Mouse (Mus musculus): ENCODE data around the gene Pnmal2. TPM values are rescaled to one million over a fixed set of nuclear protein-coding genes. Genes with fewer than 3 reads are reported as not detected.
"Not testable (repeated sequence)": the region's sequence is repeated elsewhere in the genome, so short reads cannot be mapped to it uniquely, and the experiment has no call there.

Gene Pnmal2
- polyA plus RNA-seq, 1 experiment from 2014 or later, result 40.2 TPM

DNA sequence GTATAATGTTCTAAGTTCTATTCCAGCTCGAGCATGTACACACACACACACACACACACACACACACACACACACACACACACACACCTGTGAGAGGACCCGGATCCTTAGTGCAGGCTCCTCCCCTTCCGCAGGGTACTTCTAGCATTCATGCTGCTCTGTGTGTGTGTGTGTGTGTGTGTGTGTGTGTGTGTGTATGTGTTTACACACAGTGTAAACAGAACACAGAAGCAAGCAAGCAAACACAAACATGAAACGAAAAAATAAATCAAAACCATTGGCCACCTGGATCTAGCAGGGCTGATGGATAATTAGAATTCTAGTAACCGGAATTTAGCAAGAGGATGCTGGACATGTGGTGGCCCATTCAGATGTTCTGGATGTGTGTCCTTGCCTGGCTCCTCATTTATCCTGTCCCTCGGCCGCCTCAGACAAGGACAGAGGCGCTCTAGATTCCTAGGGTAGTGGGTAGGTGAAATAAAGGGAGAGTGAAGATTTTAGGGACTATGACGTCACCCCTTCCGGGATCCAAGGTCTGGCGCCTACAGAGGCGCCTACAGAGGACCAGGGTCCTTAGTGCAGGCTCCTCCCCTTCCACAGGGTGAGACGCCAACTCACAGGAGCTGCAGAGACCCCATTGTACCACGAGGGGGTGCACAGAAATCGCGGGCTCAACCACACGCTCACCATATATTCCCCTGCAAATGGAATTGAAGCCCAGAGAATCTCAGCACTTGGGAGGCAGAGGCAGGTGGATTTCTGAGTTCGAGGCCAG, 6.6 kb downstream of the Pnmal2 start:
- H3K4me3 ChIP-seq, result no peak overlapping the region
- no peaks in the 10 kb centered on the region for H3K36me3 ChIP-seq
- H3K27me3 ChIP-seq (replicated peaks), result peaks cover 38% of the 10 kb centered on the region
- 28% methylated on average over 18 of the region's 18 CpGs for WGBS
- no peaks in the 10 kb centered on the region for H3K9me3 ChIP-seq
- H3K9ac ChIP-seq, result no peak overlapping the region
- ATAC-seq (ENCODE audit: low FRiP score, low read depth), result peak; percentile 54
- H3K27ac ChIP-seq, result no peak overlapping the region
- peak overlapping the region; percentile 16; the same call in 1 of the 2 replicates for H3K4me2 ChIP-seq (replicated peaks)
- peaks cover 38% of the 10 kb centered on the region for H3K4me1 ChIP-seq

DNA sequence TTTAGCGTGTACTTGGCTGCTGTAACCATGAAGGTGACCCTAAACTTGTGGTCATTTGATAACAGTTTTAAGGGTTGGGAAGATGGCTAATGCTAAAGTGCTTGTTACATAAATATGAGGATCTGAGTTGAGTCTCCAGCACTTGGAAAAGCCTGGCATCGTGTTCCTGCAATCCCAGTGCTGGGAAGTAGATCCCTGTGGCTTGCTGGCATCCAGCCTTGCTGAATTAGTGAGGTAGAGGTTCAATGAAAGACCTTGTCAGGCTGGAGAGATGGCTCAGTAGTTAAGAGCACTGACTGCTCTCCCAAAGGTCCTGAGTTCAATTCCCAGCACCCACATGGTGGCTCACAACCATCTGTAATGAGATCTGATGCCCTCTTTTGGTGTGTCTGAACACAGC, 9.3 kb downstream of the Pnmal2 start:
- H3K27ac ChIP-seq; H3K4me3 ChIP-seq; H3K4me2 ChIP-seq (replicated peaks); H3K9me3 ChIP-seq; H3K36me3 ChIP-seq; H3K9ac ChIP-seq; ATAC-seq (ENCODE audit: low FRiP score, low read depth): not testable (repeated sequence)
- peaks cover 11% of the 10 kb centered on the region; the same call in 1 of the 2 replicates for H3K27me3 ChIP-seq (replicated peaks)
- H3K4me1 ChIP-seq, result peaks cover 17% of the 10 kb centered on the region
- WGBS, result 70% methylated on average over 2 of the region's 2 CpGs

DNA sequence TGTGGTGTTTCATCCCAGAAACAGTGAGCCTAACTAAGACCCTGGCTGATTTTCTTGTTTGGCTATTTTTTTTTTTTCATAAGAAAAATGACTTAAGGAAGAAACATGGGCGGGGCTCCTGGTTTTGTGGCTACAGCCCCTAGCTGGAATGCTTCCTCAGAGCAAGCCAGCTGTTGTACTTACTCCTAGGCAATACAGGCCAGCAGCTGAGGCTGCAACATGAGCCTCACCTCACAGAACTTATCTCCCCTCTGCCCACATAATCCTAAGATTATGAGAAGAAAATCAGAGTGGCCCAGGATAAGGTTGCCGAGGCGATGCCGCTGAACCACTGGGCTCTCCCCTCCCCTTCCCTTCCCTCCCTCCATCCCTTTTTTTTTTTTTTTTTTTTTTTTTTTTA, 11.2 kb downstream of the Pnmal2 start:
- Histone ChIP-seq H3K4me3 (no peak overlapping the region), H3K36me3 (no peaks in the 10 kb centered on the region), H3K4me2 (replicated peaks) (no peak overlapping the region), H3K9ac (no peak overlapping the region), H3K9me3 (no peaks in the 10 kb centered on the region), H3K4me1 (peaks cover 17% of the 10 kb centered on the region), H3K27ac (no peak overlapping the region), H3K27me3 (replicated peaks) (no peaks in the 10 kb centered on the region)
- 88% methylated on average over 4 of the region's 4 CpGs for WGBS
- ATAC-seq (ENCODE audit: low FRiP score, low read depth), result no peak

DNA sequence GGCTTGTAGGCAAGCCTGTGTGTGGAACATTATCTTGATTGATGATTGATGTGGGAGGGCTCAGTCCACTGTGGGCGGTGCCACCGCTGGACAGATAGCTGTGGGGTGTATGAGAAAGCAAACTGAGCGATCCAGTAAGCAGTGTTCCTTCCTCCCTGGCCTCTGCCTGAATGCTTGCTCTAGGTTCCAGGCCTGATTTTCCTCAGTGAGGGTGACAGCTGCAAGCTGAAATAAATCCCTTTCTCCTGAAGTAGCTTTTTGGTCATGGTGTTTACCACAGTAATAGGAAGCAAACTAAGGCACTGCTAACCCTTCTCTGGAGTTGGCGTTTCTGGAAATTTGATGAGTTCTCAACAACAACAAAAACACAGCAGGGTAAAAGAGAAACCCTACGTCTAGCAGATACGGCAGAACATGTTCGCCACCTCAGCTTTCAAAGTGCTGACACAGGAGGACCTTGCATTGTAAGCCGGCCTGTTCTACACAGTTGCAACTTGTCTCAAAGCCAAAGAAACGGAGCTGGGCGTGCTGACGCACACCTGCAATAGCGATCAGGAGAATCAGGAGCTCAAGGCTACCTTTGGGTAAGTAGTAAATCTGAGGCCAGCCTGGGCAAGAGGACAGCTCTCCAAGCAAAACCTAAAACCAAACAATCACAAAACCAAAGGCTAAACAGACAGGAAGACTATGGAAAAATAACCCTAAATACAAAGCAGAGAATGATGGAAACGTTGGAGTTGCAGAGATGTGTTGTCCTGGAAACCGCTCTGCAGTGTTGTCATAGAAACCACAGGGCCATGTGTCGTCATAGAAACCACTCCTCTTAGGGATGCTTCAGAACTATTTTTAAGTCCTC, 12.2 kb downstream of the Pnmal2 start:
- no peak for ATAC-seq (ENCODE audit: low FRiP score, low read depth)
- peaks cover 21% of the 10 kb centered on the region for H3K4me1 ChIP-seq
- H3K27ac ChIP-seq, result no peak overlapping the region
- no peaks in the 10 kb centered on the region for H3K27me3 ChIP-seq (replicated peaks)
- H3K36me3 ChIP-seq, result no peaks in the 10 kb centered on the region
- WGBS, result 43% methylated on average over 15 of the region's 15 CpGs
- H3K4me2 ChIP-seq (replicated peaks), result peak overlapping the region; percentile 10
- no peaks in the 10 kb centered on the region for H3K9me3 ChIP-seq
- H3K4me3 ChIP-seq, result no peak overlapping the region
- no peak overlapping the region for H3K9ac ChIP-seq

DNA sequence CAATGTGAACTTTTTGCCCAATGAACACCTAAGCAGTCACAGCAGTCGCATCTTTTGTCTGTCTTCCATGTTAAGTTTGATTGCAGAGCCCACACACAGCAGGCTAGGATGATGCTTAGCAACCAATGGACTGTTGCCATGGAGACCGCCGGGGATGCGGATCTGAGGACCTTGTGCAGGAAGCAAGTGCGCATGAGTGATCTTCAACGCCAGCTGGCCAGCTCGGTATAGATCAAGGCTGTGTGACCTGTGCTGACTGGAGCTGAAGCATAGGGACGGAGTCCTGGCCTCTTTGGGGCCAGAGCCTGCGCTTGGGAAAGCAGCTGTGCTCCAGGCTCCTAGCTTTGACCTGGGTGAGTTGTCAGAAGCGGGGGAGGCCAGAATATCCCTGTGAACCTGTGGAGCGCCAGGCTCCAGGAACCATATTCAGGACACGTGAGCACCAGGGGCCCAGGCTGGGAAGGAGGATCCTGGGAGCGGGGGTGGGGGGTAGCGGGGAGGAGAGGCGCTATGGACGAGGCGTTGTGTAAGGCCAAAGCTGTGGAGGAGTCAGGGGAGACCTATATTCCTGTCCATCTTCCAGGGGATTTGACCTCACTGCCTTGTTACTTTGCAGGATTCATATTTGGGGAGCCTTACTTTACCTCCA, 15.2 kb downstream of the Pnmal2 start, which contains the start of gene Pnmal1:
Gene Pnmal1, plus strand, starts transcription at position 141 of the 649 bp plus-strand sequence.
- no peaks in the 10 kb centered on the region for H3K27me3 ChIP-seq (replicated peaks)
- WGBS, result 7% methylated on average over 17 of the region's 17 CpGs
- peak; percentile 95 for ATAC-seq (ENCODE audit: low FRiP score, low read depth)
- H3K9ac ChIP-seq, result peak within 1 kb of the TSS; percentile 45
- H3K4me3 ChIP-seq, result peak within 1 kb of the TSS; percentile 33
- peak within 1 kb of the TSS; percentile 89 for H3K27ac ChIP-seq
- peaks cover 24% of the 10 kb centered on the region for H3K4me1 ChIP-seq
- no peaks in the 10 kb centered on the region for H3K9me3 ChIP-seq
- peak within 1 kb of the TSS; percentile 69 for H3K4me2 ChIP-seq (replicated peaks)
- no peaks in the 10 kb centered on the region for H3K36me3 ChIP-seq

DNA sequence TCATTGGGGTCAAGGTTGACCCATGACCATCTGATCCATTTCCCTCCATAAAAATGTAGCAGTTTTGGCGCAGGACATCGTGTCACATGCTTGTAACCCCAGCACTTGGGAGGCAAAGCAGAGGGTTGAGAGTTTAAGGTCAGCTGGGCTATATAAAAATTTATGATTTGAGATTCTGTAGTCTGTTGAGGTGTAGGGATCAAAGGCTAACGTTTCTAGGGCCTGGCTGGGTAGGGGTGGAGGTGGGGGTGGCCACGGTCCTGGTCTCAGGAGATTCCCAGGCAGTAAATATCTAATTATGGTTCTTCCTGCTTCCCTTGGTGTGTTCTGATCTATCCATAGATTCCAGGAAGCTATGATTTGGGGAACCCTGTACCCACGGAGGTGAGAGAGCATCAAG, 17.2 kb downstream of the Pnmal2 start:
- no peak overlapping the region for H3K4me3 ChIP-seq
- no peak overlapping the region for H3K27ac ChIP-seq
- no peaks in the 10 kb centered on the region for H3K9me3 ChIP-seq
- no peaks in the 10 kb centered on the region for H3K36me3 ChIP-seq
- WGBS, result 80% methylated on average over 5 of the region's 5 CpGs
- no peaks in the 10 kb centered on the region for H3K27me3 ChIP-seq (replicated peaks)
- no peak overlapping the region for H3K9ac ChIP-seq
- H3K4me2 ChIP-seq (replicated peaks), result peak overlapping the region; percentile 69; the same call in 1 of the 2 replicates
- no peak for ATAC-seq (ENCODE audit: low FRiP score, low read depth)
- peaks cover 23% of the 10 kb centered on the region for H3K4me1 ChIP-seq

DNA sequence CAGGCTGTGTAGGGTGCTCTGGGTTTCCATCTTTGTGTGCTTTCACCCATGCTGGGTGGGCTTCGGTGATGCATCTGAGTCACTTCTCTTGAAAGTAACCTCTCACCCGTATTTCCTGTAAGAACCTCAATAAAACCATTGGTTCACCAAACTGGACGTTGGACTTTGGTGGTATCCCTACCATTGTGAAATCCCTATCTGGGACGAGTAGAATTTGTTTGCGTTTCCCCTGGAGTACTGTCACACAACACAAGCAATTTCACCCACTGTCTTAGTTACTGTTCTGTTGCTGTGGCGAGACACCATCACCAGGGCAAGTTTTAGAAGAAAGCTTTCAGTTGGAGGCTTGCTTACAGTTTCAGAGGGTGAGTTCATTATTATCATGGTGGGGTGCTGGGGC, 23.9 kb downstream of the Pnmal2 start:
- Histone ChIP-seq H3K9me3 (no peaks in the 10 kb centered on the region), H3K27me3 (replicated peaks) (no peaks in the 10 kb centered on the region), H3K4me1 (no peaks in the 10 kb centered on the region), H3K4me2 (replicated peaks) (no peak overlapping the region), H3K4me3 (no peak overlapping the region), H3K27ac (no peak overlapping the region), H3K36me3 (no peaks in the 10 kb centered on the region), H3K9ac (no peak overlapping the region)
- whole genome bisulfite sequencing, result 89% methylated on average over 6 of the region's 6 CpGs
- ATAC-seq (ENCODE audit: low FRiP score, low read depth), result no peak

DNA sequence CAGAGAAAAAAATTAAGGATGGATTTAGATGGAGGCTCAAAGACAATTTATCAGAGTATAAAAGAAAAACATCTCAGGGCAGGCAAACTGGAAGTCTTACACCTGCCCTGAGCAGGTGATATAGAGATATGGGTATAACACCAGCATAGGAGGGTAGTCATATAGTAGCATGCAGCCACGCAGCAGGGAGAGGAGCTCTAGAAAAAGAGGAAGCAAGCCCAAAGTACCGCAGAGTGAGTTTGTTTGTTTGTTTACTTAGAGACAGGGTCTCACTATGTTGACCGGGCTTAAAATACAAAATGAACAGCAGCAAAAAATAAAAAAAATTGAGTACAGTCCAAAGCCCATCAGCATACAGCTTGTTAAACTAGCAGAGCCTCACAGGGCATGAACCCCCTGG, 26.7 kb downstream of the Pnmal2 start:
- ATAC-seq (ENCODE audit: low FRiP score, low read depth), result no peak
- H3K9ac ChIP-seq, result no peak overlapping the region
- no peaks in the 10 kb centered on the region for H3K4me1 ChIP-seq
- H3K27ac ChIP-seq, result no peak overlapping the region
- no peaks in the 10 kb centered on the region for H3K9me3 ChIP-seq
- H3K36me3 ChIP-seq, result no peaks in the 10 kb centered on the region
- WGBS, result 94% methylated on average over 3 of the region's 3 CpGs
- no peak overlapping the region for H3K4me3 ChIP-seq
- no peak overlapping the region for H3K4me2 ChIP-seq (replicated peaks)
- no peaks in the 10 kb centered on the region for H3K27me3 ChIP-seq (replicated peaks)

DNA sequence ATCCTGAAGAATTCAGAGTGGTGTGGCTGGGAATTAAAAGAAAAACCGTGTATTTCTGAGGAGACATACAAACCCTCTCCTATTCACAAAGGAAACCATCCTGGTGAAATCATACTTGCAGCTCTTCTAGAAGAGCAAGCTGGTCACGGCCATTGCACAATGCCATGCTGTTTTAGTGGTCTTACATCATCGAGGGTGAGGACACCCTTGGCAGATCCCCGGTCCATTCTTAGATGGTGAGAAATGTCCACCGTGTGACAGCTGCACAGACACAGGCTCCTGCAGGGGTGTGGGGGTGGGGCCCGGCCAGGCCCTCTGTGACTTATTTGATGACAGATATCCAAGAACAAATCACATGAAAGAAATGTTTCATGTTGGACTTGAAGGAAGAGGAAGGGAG, 29.5 kb downstream of the Pnmal2 start:
- Histone ChIP-seq H3K9me3 (no peaks in the 10 kb centered on the region), H3K27ac (no peak overlapping the region), H3K4me3 (no peak overlapping the region), H3K36me3 (no peaks in the 10 kb centered on the region), H3K9ac (no peak overlapping the region), H3K27me3 (replicated peaks) (no peaks in the 10 kb centered on the region), H3K4me1 (no peaks in the 10 kb centered on the region), H3K4me2 (replicated peaks) (no peak overlapping the region)
- no peak for ATAC-seq (ENCODE audit: low FRiP score, low read depth)
- WGBS, result 32% methylated on average over 6 of the region's 6 CpGs

DNA sequence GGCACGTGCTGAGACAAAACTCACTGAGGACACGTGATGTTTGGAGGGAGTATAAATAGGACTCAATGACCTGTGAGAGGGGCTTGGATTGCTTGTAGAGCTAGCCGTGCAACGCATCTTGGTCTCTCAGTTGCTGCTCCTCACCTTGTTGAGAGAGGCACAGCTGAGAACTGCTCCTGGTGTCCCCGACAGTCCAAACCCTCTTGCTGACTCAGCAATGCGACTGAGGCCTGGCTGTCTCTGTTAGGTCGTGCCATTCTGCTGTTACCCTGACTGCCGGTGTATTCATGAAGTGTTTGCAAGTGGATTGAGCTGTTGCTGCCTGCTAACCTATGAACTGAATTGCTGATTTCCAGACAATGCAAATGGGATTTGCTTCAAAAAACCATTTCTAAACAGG, 31.8 kb downstream of the Pnmal2 start:
- H3K4me3 ChIP-seq, result no peak overlapping the region
- no peak overlapping the region for H3K9ac ChIP-seq
- WGBS, result 68% methylated on average over 8 of the region's 8 CpGs
- ATAC-seq (ENCODE audit: low FRiP score, low read depth), result no peak
- H3K9me3 ChIP-seq, result no peaks in the 10 kb centered on the region
- H3K4me2 ChIP-seq (replicated peaks), result no peak overlapping the region
- H3K27ac ChIP-seq, result no peak overlapping the region
- H3K27me3 ChIP-seq (replicated peaks), result no peaks in the 10 kb centered on the region
- H3K36me3 ChIP-seq, result no peaks in the 10 kb centered on the region
- 0 out of 2 replicates have a peak, but pooled peaks cover 7% of the 10 kb centered on the region for H3K4me1 ChIP-seq

DNA sequence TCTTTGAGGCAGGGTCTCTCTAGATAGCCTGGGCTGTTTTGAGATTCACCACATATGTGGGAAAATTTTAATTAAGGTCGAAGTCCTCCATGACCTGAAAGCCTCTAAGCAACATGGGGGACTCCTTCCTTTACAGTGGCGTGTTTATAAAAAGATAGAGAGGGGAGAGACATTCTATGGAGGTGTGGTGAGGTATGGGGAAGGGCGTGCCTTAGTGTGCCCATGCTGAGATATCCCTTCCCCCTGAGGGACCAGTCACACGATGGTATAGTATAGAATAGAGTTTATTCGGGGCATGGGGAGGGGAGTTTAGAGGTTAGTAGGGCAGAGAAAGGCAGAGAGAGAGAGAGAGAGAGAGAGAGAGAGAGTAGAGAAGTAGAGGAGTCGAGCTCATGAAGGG, 33.7 kb downstream of the Pnmal2 start:
- Histone ChIP-seq H3K4me3 (no peak overlapping the region), H3K4me1 (peaks cover 16% of the 10 kb centered on the region), H3K36me3 (no peaks in the 10 kb centered on the region), H3K27ac (no peak overlapping the region), H3K4me2 (replicated peaks) (no peak overlapping the region), H3K27me3 (replicated peaks) (no peaks in the 10 kb centered on the region), H3K9me3 (no peaks in the 10 kb centered on the region), H3K9ac (no peak overlapping the region)
- WGBS, result 78% methylated on average over 6 of the region's 6 CpGs
- no peak for ATAC-seq (ENCODE audit: low FRiP score, low read depth)

DNA sequence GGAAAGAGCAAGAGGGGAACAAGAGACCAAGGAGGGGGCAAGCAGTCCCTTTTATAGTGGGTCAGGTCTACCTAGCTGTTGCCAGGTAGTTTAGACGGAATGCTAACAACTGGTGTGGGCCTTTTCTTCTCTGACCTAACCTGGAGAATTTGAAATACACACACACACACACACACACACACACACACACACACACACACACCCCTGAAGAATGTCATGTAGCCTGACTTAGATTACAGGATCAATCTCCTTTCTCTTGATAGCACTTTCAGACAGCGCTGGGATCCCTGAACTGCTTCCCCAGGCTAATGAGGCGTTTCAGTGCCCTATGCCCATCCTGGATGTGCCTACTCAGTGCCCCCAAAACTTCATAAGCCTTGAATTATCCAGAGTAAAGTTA, 34.1 kb downstream of the Pnmal2 start:
- no peak overlapping the region for H3K9ac ChIP-seq
- H3K4me2 ChIP-seq (replicated peaks), result no peak overlapping the region
- H3K4me1 ChIP-seq, result peaks cover 20% of the 10 kb centered on the region
- no peaks in the 10 kb centered on the region for H3K36me3 ChIP-seq
- H3K9me3 ChIP-seq, result no peaks in the 10 kb centered on the region
- no peaks in the 10 kb centered on the region for H3K27me3 ChIP-seq (replicated peaks)
- no peak overlapping the region for H3K27ac ChIP-seq
- no peak for ATAC-seq (ENCODE audit: low FRiP score, low read depth)
- 97% methylated on average over 3 of the region's 3 CpGs for WGBS
- H3K4me3 ChIP-seq, result no peak overlapping the region
